Mouse (Mus musculus) midbrain, embryonic 11.5 days (tissue): Measurements from ENCODE around the gene Mblac1. TPM values are rescaled to one million over a fixed set of nuclear protein-coding genes. Genes with fewer than 3 reads are reported as not detected.
A peak's percentile ranks its signal among the peaks of the same experiment; 100 is the strongest.

Source experiments
- ATAC-seq: fragments of 200-750 bp; cut with Nextera tagmentation; 2 replicates; pipeline ENCODE4 v1.8.0; 2017; ENCODE audit warnings: moderate TSS enrichment, moderate library complexity; ENCODE audit not compliant: low FRiP score
- DNase-seq: peaks from one replicate; pipeline ENCODE4 v3.0.0; 2015; ENCODE audit warnings: low spot score; ENCODE audit errors: missing footprints
- H3K27ac ChIP-seq: fragments of 300-500 bp; sonication (generic); 2 replicates; pipeline ENCODE4 v1.5.1; 2014; ENCODE audit warnings: low read depth, low read length
- H3K27me3 ChIP-seq: fragments of 300-500 bp; sonication (generic); 2 replicates; pipeline ENCODE4 v1.6.1; 2014; ENCODE audit warnings: mild to moderate bottlenecking, low read length, moderate library complexity, mixed read lengths; ENCODE audit not compliant: control insufficient read depth, insufficient read depth
- H3K36me3 ChIP-seq: fragments of 300-500 bp; sonication (generic); 2 replicates; pipeline ENCODE4 v1.6.1; 2014; ENCODE audit warnings: mild to moderate bottlenecking, low read length, moderate library complexity, mixed read lengths; ENCODE audit not compliant: control insufficient read depth, insufficient read depth
- H3K4me1 ChIP-seq: fragments of 300-500 bp; sonication (generic); 2 replicates; pipeline ENCODE4 v1.6.1; 2014; ENCODE audit warnings: low read length; ENCODE audit not compliant: control insufficient read depth, insufficient read depth
- H3K4me2 ChIP-seq: fragments of 300-500 bp; sonication (generic); 2 replicates; pipeline ENCODE4 v1.6.1; 2014; ENCODE audit warnings: mild to moderate bottlenecking, moderate library complexity
- H3K4me3 ChIP-seq: fragments of 300-500 bp; sonication (generic); 2 replicates; pipeline ENCODE4 v1.5.1; 2014; ENCODE audit warnings: low read depth, low read length
- H3K9ac ChIP-seq: fragments of 300-500 bp; sonication (generic); 2 replicates; pipeline ENCODE4 v1.6.1; 2014; ENCODE audit warnings: low read length
- H3K9me3 ChIP-seq: fragments of 300-500 bp; sonication (generic); 2 replicates; pipeline ENCODE4 v1.6.1; 2016; ENCODE audit warnings: low read length; ENCODE audit not compliant: control insufficient read depth
- WGBS: fragments of 180-500 bp; shearing (Covaris S2); extraction: QIAGEN DNeasy Blood & Tissue Kit; methylation state at CpG from one replicate; pipeline ENCODE4 v1.1.7; 2014; 5-methylcytosine and 5-hydroxymethylcytosine counted together
- polyA plus RNA-seq: library from polyadenylated mRNA; unstranded; fragments of >200 nt; fragmentation: Nextera tagmentation; extraction: Ambion mirVana; gene quantifications from 2 replicates; pipeline ENCODE4 v1.2.1, GENCODE M21; 2014

The Mblac1 gene
- 10.0 and 10.8 TPM in 2 replicates for polyA plus RNA-seq

DNA sequence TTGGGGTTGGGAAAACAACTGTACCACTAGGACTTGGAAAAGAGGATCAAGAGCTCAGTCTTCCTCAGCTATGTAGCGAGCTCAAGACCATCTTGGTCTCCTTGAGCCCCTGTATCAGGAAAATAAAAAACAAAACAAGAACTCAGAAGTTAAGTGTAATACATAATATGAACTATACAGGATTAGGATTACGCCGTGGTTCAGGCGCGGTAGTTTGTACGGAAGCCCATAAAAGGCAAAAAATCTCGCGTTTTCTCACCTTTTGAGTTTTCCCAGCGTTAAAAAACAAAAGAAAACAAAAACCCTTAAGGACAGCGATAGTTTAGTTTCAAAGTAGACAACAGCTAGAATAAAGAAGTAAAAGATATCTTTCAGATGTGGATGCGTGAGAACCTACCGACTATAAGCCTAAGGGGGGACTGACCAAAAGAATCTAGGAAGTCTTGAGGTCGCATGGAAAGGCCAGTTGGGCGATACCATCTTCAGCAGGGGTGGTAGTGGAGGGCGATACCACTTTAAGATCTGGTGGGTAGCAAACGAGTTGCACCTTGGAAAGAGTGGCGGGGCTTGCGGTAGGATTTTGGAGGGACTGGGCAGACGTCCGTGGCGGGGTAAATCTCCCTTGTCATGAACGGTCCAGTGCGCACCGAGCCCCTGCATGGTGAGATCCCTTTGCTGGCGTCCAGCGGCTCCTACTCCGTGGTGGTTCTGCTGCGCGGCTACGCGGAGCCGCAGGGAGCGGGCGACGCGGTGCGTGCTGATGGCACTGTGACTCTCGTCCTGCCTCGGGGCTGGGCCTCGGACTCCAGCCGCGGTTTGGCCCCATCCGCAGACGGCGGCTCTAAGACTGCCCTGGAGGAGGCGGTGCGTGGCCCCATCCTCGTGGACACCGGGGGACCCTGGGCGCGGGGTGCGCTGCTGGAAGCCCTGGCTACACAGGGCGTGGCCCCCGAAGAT, at the start of gene Mblac1:
Mblac1 (plus strand) TSS at position 544 of the 957 bp plus-strand sequence.
- no peaks in the 10 kb centered on the region for H3K9me3 ChIP-seq
- peak; percentile 86 for ATAC-seq

DNA sequence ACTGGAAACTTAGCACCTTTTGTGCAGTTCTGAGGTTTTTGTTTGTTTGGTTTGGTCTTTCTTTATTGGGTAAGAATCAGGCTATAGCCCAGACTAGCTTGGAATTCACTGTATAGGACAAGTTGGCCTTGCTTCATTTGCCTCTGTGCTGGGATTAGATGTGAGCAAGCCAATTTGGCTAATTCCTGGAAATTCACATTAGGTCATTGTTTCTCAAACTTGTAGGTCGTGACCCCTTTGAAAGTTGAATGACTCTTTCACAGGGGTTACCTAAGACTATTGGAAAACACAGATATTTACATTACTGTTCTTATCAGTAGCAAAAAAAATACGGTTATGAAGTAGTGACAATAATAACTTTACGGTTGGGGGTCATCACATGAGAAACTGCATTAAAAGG, 39.7 kb upstream of the Mblac1 start:
- H3K4me2 ChIP-seq, result peak overlapping the region; percentile 74
- H3K9me3 ChIP-seq, result no peaks in the 10 kb centered on the region
- WGBS, result 85% methylated on average over 3 of the region's 3 CpGs
- no peak for DNase-seq
- H3K36me3 ChIP-seq, result peaks cover 16% of the 10 kb centered on the region
- no peaks in the 10 kb centered on the region for H3K27me3 ChIP-seq
- ATAC-seq, result no peak
- peak overlapping the region; percentile 83 for H3K4me3 ChIP-seq
- no peak overlapping the region for H3K27ac ChIP-seq
- H3K9ac ChIP-seq, result peak overlapping the region; percentile 98
- peaks cover 2% of the 10 kb centered on the region; the same call in 1 of the 2 replicates for H3K4me1 ChIP-seq

More for the DNA sequence above, at the start of gene Mblac1:
- WGBS, result 9% methylated on average over 40 of the region's 54 CpGs
- H3K27me3 ChIP-seq, result no peaks in the 10 kb centered on the region
- DNase-seq, result peak; percentile 99
- H3K4me1 ChIP-seq, result 0 out of 2 replicates have a peak, but pooled peaks cover 4% of the 10 kb centered on the region
- H3K4me3 ChIP-seq, result peak within 1 kb of the TSS; percentile 69
- peaks cover 5% of the 10 kb centered on the region; the same call in 1 of the 2 replicates for H3K36me3 ChIP-seq
- H3K9ac ChIP-seq, result peak within 1 kb of the TSS; percentile 91
- H3K27ac ChIP-seq, result peak within 1 kb of the TSS; percentile 57
- H3K4me2 ChIP-seq, result peak within 1 kb of the TSS; percentile 99

DNA sequence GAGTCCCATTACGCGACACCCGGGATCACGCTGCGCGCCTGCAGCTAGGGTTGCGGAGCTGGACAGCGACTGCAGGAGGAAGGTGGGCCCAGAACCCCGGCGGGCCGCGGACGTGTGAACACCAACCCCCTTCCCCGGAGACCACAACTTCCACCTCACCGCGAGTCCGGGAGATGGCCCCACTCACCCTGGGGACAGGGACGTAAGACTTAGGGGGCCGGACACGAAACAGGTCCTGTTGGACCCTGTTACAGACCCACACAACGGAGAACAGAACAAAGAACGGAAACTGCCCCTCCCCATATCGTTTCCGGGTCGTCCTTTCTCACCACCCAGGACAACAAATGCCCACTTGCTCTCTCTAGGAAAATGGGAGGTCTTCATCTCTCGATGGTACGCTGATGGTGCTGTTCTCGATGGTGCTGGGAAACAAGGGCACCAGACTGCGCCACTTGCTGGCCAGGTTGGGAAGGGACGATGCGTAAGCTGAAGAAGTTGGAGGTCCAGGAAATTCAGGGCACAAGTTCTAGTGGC, 38.6 kb upstream of the Mblac1 start, which contains the start of gene Zfp113:
Zfp113 (minus strand) TSS at position 302 of the 534 bp plus-strand sequence.
- Histone ChIP-seq H3K9me3 (no peaks in the 10 kb centered on the region), H3K9ac (peak within 1 kb of the TSS; percentile 98), H3K4me1 (peaks cover 2% of the 10 kb centered on the region; the same call in 1 of the 2 replicates), H3K4me2 (peak within 1 kb of the TSS; percentile 74), H3K4me3 (peak within 1 kb of the TSS; percentile 83), H3K27ac (peak within 1 kb of the TSS; percentile 95), H3K27me3 (no peaks in the 10 kb centered on the region), H3K36me3 (peaks cover 13% of the 10 kb centered on the region)
- ATAC-seq (peak; percentile 97), DNase-seq (peak; percentile 98)
- WGBS, result under 1% methylated on average over 31 of the region's 31 CpGs

- peak; percentile 84 for DNase-seq
- H3K4me2 ChIP-seq, result peak overlapping the region; percentile 81; the same call in 1 of the 2 replicates
- no peak; the same call in 1 of the 2 replicates for ATAC-seq
These were observed 33.8 kb upstream of the Mblac1 start for GRCm38 (mm10) chr5:138160224-138160762.

GRCm38 (mm10) chr5:138160842-138161665, 33.1 kb upstream of the Mblac1 start, which contains the start of gene Cops6:
Gene Cops6, plus strand, starts transcription at chr5:138161071.
- no peaks in the 10 kb centered on the region for H3K9me3 ChIP-seq
- peak; percentile 96 for ATAC-seq
- WGBS, result under 1% methylated on average over 42 of the region's 42 CpGs

More at GRCm38 (mm10) chr5:138160224-138160762, 33.8 kb upstream of the Mblac1 start:
- peak overlapping the region; percentile 86 for H3K9ac ChIP-seq
- no peak overlapping the region for H3K27ac ChIP-seq
- H3K9me3 ChIP-seq, result no peaks in the 10 kb centered on the region
- peak overlapping the region; percentile 81 for H3K4me3 ChIP-seq
- 68% methylated on average over 7 of the region's 7 CpGs for WGBS
- peaks cover 12% of the 10 kb centered on the region for H3K36me3 ChIP-seq
- peaks cover 5% of the 10 kb centered on the region for H3K4me1 ChIP-seq
- no peaks in the 10 kb centered on the region for H3K27me3 ChIP-seq

GRCm38 (mm10) chr5:138163046-138163445, 31.1 kb upstream of the Mblac1 start:
- Histone ChIP-seq H3K36me3 (peaks cover 33% of the 10 kb centered on the region), H3K4me2 (no peak overlapping the region), H3K27ac (no peak overlapping the region), H3K9me3 (no peaks in the 10 kb centered on the region), H3K4me1 (peaks cover 5% of the 10 kb centered on the region), H3K27me3 (no peaks in the 10 kb centered on the region), H3K9ac (no peak overlapping the region), H3K4me3 (no peak overlapping the region)
- 76% methylated on average over 6 of the region's 6 CpGs for WGBS
- DNase-seq (no peak), ATAC-seq (no peak)

More at GRCm38 (mm10) chr5:138160842-138161665, 33.1 kb upstream of the Mblac1 start, which contains the start of gene Cops6:
- DNase-seq, result peak; percentile 99
- peaks cover 18% of the 10 kb centered on the region for H3K36me3 ChIP-seq
- no peaks in the 10 kb centered on the region for H3K27me3 ChIP-seq
- peak within 1 kb of the TSS; percentile 86 for H3K9ac ChIP-seq
- peaks cover 5% of the 10 kb centered on the region for H3K4me1 ChIP-seq
- peak within 1 kb of the TSS; percentile 30 for H3K27ac ChIP-seq
- peak within 1 kb of the TSS; percentile 81 for H3K4me2 ChIP-seq
- peak within 1 kb of the TSS; percentile 81 for H3K4me3 ChIP-seq

GRCm38 (mm10) chr5:138163610-138164009, 30.5 kb upstream of the Mblac1 start:
- Histone ChIP-seq H3K4me3 (no peak overlapping the region), H3K27ac (no peak overlapping the region), H3K36me3 (peaks cover 37% of the 10 kb centered on the region), H3K4me2 (no peak overlapping the region), H3K4me1 (peaks cover 5% of the 10 kb centered on the region), H3K9ac (no peak overlapping the region), H3K9me3 (no peaks in the 10 kb centered on the region), H3K27me3 (no peaks in the 10 kb centered on the region)
- DNase-seq, result peak; percentile 89
- ATAC-seq, result no peak
- WGBS, result 77% methylated on average over 10 of the region's 10 CpGs

GRCm38 (mm10) chr5:138165594-138165993, 28.5 kb upstream of the Mblac1 start:
- Histone ChIP-seq H3K27ac (no peak overlapping the region), H3K4me3 (no peak overlapping the region), H3K27me3 (no peaks in the 10 kb centered on the region), H3K36me3 (peaks cover 41% of the 10 kb centered on the region), H3K4me1 (peaks cover 11% of the 10 kb centered on the region), H3K4me2 (no peak overlapping the region), H3K9me3 (no peaks in the 10 kb centered on the region), H3K9ac (no peak overlapping the region)
- ATAC-seq (no peak), DNase-seq (no peak)
- WGBS, result 85% methylated on average over 8 of the region's 8 CpGs
